15 mouse cellular contexts compared by ENCODE assay signal in the genomic region with DNA sequence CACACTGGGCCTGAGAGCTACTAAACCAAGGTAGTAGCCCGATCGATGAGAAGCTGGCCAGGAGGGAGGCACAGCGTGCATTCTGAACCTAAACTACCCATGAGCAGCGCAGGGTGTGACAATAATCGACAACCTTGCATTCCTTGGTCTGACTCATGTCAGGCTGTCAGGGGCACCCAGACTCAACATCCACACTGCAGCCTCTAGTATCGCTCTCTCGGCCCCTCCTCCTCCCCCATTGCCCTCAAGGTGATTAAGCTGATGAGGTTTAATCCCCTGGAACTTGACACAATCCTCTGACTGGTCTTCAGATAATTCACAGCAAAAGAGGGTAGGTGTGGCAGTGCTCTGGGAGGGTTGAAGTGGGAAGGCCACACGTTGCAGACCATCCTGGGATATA. TPM values are rescaled to one million over a fixed set of nuclear protein-coding genes. Genes with fewer than 3 reads are reported as not detected.
A peak's percentile ranks its signal among the peaks of the same experiment; 100 is the strongest.
DNase-seq lines count a peak whose midpoint lies in the region; ATAC-seq and TF ChIP-seq lines count a peak whose summit lies in the region.
"Had no signal": no experiment of that assay in that cellular context is flagged by ENCODE, and none has a peak within 500 bp of the region (broad histone marks: within the 10 kb centered on the region; RNA-seq: fewer than 3 reads in every experiment).

No protein-coding gene starts in this region.

- peak overlapping the region; percentile 59 for H3K9ac ChIP-seq in liver, embryonic 12.5 days
- no peak overlapping the region for H3K9ac ChIP-seq in forebrain, embryonic 13.5 days
- H3K9ac ChIP-seq: embryonic facial prominence, embryonic 15.5 days had no signal

- peak; percentile 30 for ATAC-seq in liver, embryonic 12.5 days
- no peak for ATAC-seq in forebrain, embryonic 13.5 days
- ATAC-seq: hindbrain, embryonic 16.5 days had no signal

- no peaks in the 10 kb centered on the region for H3K9me3 ChIP-seq in liver, embryonic 12.5 days (replicated peaks)
- H3K9me3 ChIP-seq in forebrain, embryonic 13.5 days (replicated peaks) = no peaks in the 10 kb centered on the region
- H3K9me3 ChIP-seq: embryonic facial prominence, embryonic 15.5 days had no signal

- H3K36me3 ChIP-seq in liver, embryonic 12.5 days = no peaks in the 10 kb centered on the region
- H3K36me3 ChIP-seq in forebrain, embryonic 13.5 days (ENCODE audit: poor library complexity, severe bottlenecking) = no peaks in the 10 kb centered on the region
- H3K36me3 ChIP-seq: embryonic facial prominence, embryonic 15.5 days had no signal

- peaks cover 36% of the 10 kb centered on the region for H3K4me1 ChIP-seq in bone marrow macrophage, adult 2 months (ENCODE audit: control insufficient read depth, insufficient read depth, low read length)
- H3K4me1 ChIP-seq in liver, embryonic 12.5 days = peaks cover 73% of the 10 kb centered on the region
- H3K4me1 ChIP-seq in forebrain, embryonic 13.5 days = peaks cover 13% of the 10 kb centered on the region

- DNase-seq in adrenal gland, postnatal 14 days = peak; percentile 53
- no peak for DNase-seq in adrenal gland, postnatal 4 days (ENCODE audit: low spot score in 2 of 2)
- peak; percentile 24 for DNase-seq in 3134 (ENCODE audit: extremely low read depth, insufficient read length, low spot score)
- DNase-seq in embryo, embryonic 10 days (ENCODE audit: low spot score) = no peak
- no peak for DNase-seq in lung, adult 18-20 months
- DNase-seq: B cell, adult 2 months; cerebellum, postnatal 36 days; heart, postnatal 10 days; lung, adult 2 months; right cerebral cortex, adult 18-20 months had no signal

- peak overlapping the region; percentile 71 for H3K4me2 ChIP-seq in liver, embryonic 12.5 days
- no peak overlapping the region for H3K4me2 ChIP-seq in forebrain, embryonic 13.5 days
- H3K4me2 ChIP-seq: embryonic facial prominence, embryonic 15.5 days had no signal

- no peaks in the 10 kb centered on the region for H3K27me3 ChIP-seq in liver, embryonic 12.5 days (replicated peaks)
- no peaks in the 10 kb centered on the region for H3K27me3 ChIP-seq in forebrain, embryonic 13.5 days
- H3K27me3 ChIP-seq: embryonic facial prominence, embryonic 15.5 days had no signal

- 16% methylated on average over 8 of the region's 8 CpGs for WGBS in liver, embryonic 12.5 days (ENCODE audit: insufficient replicate concordance)
- WGBS in forebrain, embryonic 13.5 days = 46% methylated on average over 8 of the region's 8 CpGs

- TF ChIP-seq POLR2A in bone marrow macrophage, adult 2 months (IDR thresholded peaks at IDR 0.05; ENCODE audit: borderline replicate concordance, low read depth, low read length) = no peak

- H3K27ac ChIP-seq in bone marrow macrophage, adult 2 months (ENCODE audit: insufficient read depth, low read depth, low read length) = peak overlapping the region; percentile 46; the same call in 1 of the 2 replicates
- H3K27ac ChIP-seq in liver, embryonic 12.5 days = peak overlapping the region; percentile 91
- no peak overlapping the region for H3K27ac ChIP-seq in forebrain, embryonic 13.5 days
- H3K27ac ChIP-seq: embryonic facial prominence, embryonic 15.5 days had no signal

- H3K4me3 ChIP-seq in bone marrow macrophage, adult 2 months (ENCODE audit: insufficient read depth, low read length) = no peak overlapping the region
- peak overlapping the region; percentile 20; the same call in 1 of the 2 replicates for H3K4me3 ChIP-seq in liver, embryonic 12.5 days
- no peak overlapping the region for H3K4me3 ChIP-seq in forebrain, embryonic 13.5 days
- H3K4me3 ChIP-seq: embryonic facial prominence, embryonic 15.5 days had no signal

- no peak for TF ChIP-seq CTCF in bone marrow macrophage, adult 2 months (IDR thresholded peaks at IDR 0.05; ENCODE audit: low read depth, low read length)

RNA-seq across cellular contexts. Expression of gene Abhd2, which starts 3.6 kb away (rescaled TPM):
- 485 and 569 TPM in 2 replicates for total RNA-seq in adrenal gland, postnatal 14 days (2021)
- total RNA-seq in adrenal gland, postnatal 4 days (2021) = 100 to 1,000 TPM; 382 to 406 TPM
- 20.8 and 25.9 TPM in 2 replicates for polyA plus RNA-seq in bone marrow macrophage, adult 2 months (2012; ENCODE audit: insufficient read depth, insufficient read length, missing spikeins)
- polyA plus RNA-seq in liver, embryonic 12.5 days (2016; fragmentation: Nextera tagmentation; extraction: Ambion mirVana) = 9.6 and 10.5 TPM in 2 replicates
- polyA plus RNA-seq in forebrain, embryonic 13.5 days (2015; fragmentation: Nextera tagmentation; extraction: Ambion mirVana) = 16.9 and 17.3 TPM in 2 replicates

Comparison
In these comparisons a context has a peak if more than half of its experiments do, and no peak if none do; other contexts are left out.
1. DNase-seq: peak in adrenal gland, postnatal 14 days (single experiment) and 3134 (single experiment); none in adrenal gland, postnatal 4 days (0 of 2), embryo, embryonic 10 days (single experiment) and lung, adult 18-20 months (0 of 2).